Mouse (Mus musculus) stomach, embryonic 14.5 days (tissue): ENCODE results near the gene Ndufa12. TPM values are rescaled to one million over a fixed set of nuclear protein-coding genes. Genes with fewer than 3 reads are reported as not detected.

Experiments
- ATAC-seq: fragments of 200-750 bp; cut with Nextera tagmentation; 2 replicates; pipeline ENCODE4 v1.8.0; 2017; ENCODE audit warnings: low read depth, moderate TSS enrichment; ENCODE audit not compliant: insufficient number of reproducible peaks, insufficient read depth, low FRiP score
- H3K27ac ChIP-seq: fragments of 300-500 bp; sonication (generic); 2 replicates; pipeline ENCODE4 v1.5.1; 2014; ENCODE audit warnings: mild to moderate bottlenecking, low read length, moderate library complexity, mixed read lengths
- H3K27me3 ChIP-seq: fragments of 300-500 bp; sonication (generic); 2 replicates; pipeline ENCODE4 v1.6.1; 2014; ENCODE audit warnings: low read length, control low read depth, mixed read lengths; ENCODE audit not compliant: control insufficient read depth, insufficient read depth
- H3K36me3 ChIP-seq: fragments of 300-500 bp; sonication (generic); 2 replicates; pipeline ENCODE4 v1.6.1; 2014; ENCODE audit warnings: mild to moderate bottlenecking, control low read depth, low read length, moderate library complexity, mixed read lengths; ENCODE audit not compliant: control insufficient read depth, insufficient read depth
- H3K4me1 ChIP-seq: fragments of 300-500 bp; sonication (generic); 2 replicates; pipeline ENCODE4 v1.6.1; 2014; ENCODE audit warnings: low read length, control low read depth, mixed read lengths; ENCODE audit not compliant: control insufficient read depth, insufficient read depth
- H3K4me2 ChIP-seq: fragments of 300-500 bp; sonication (generic); replicated peaks from 2 replicates; pipeline ENCODE4 v1.6.1; 2014; ENCODE audit warnings: low read depth, low read length, control low read depth
- H3K4me3 ChIP-seq: fragments of 300-500 bp; sonication (generic); 2 replicates; pipeline ENCODE4 v1.5.1; 2014; ENCODE audit warnings: low read depth, low read length, control low read depth
- H3K9ac ChIP-seq: fragments of 300-500 bp; sonication (generic); replicated peaks from 2 replicates; pipeline ENCODE4 v1.6.1; 2014; ENCODE audit warnings: low read depth, mild to moderate bottlenecking, control low read depth, low read length, moderate library complexity, mixed read lengths
- H3K9me3 ChIP-seq: fragments of 300-500 bp; sonication (generic); 2 replicates; pipeline ENCODE4 v1.6.1; 2016; ENCODE audit warnings: low read depth, low read length, control low read depth; ENCODE audit not compliant: control insufficient read depth
- WGBS: fragments of 180-500 bp; shearing (Covaris S2); extraction: QIAGEN DNeasy Blood & Tissue Kit; methylation state at CpG from one replicate; pipeline ENCODE4 v1.1.7; 2014; 5-methylcytosine and 5-hydroxymethylcytosine counted together
- polyA plus RNA-seq: library from polyadenylated mRNA; unstranded; fragments of >200 nt; fragmentation: Nextera tagmentation; extraction: Ambion mirVana; gene quantifications from 2 replicates; pipeline ENCODE4 v1.2.1, GENCODE M21; 2014

The Ndufa12 gene
- polyA plus RNA-seq, 1 experiment from 2014 or later = 430 TPM

GRCm38 (mm10) chr10:94265656-94266542 is 67.4 kb downstream of the Ndufa12 start:
- Histone ChIP-seq H3K4me1 (no peaks in the 10 kb centered on the region), H3K36me3 (no peaks in the 10 kb centered on the region), H3K9ac (no peak overlapping the region), H3K27me3 (no peaks in the 10 kb centered on the region), H3K4me2 (no peak overlapping the region), H3K9me3 (no peaks in the 10 kb centered on the region), H3K27ac (no peak overlapping the region), H3K4me3 (no peak overlapping the region)
- 78% methylated on average over 17 of the region's 17 CpGs for WGBS
- ATAC-seq = no peak

Other genes starting within 250 kb of the Ndufa12 start
- 29.7 and 33.7 TPM in 2 replicates for gene Vezt, start 162.9 kb upstream of the Ndufa12 start, polyA plus RNA-seq
- 4.0 and 4.6 TPM in 2 replicates for gene Fgd6, start 162.7 kb upstream of the Ndufa12 start, polyA plus RNA-seq
- 12.7 and 13.0 TPM in 2 replicates for gene Nr2c1, start 50.7 kb upstream of the Ndufa12 start, polyA plus RNA-seq
- gene Gm4792, start 100.0 kb downstream of the Ndufa12 start, polyA plus RNA-seq = not detected in 2 replicates
- gene Tmcc3, start 113.2 kb downstream of the Ndufa12 start, polyA plus RNA-seq = 8.7 and 8.8 TPM in 2 replicates